Mouse (Mus musculus) urinary bladder, adult 2 months (tissue): ENCODE measurements around the gene Fcamr. TPM values are rescaled to one million over a fixed set of nuclear protein-coding genes. Genes with fewer than 3 reads are reported as not detected.

Experiments used
- DNase-seq: peaks from one replicate; pipeline ENCODE4 v3.0.0; 2022; ENCODE audit warnings: low spot score
- polyA plus RNA-seq: library from polyadenylated mRNA; depleted of rRNA; stranded (reverse); fragments of >200 nt; gene quantifications from 2 replicates; pipeline ENCODE4 v1.2.3, GENCODE M21; 2012; rRNA removed

The Fcamr gene
- polyA plus RNA-seq, 1 experiment, result 8.3 TPM

GRCm38 (mm10) chr1:130854819-130855218, 54.1 kb downstream of the Fcamr start:
- DNase-seq, result no peak

GRCm38 (mm10) chr1:130855723-130856122, 55.0 kb downstream of the Fcamr start:
- DNase-seq, result no peak

GRCm38 (mm10) chr1:130857456-130857855, 56.8 kb downstream of the Fcamr start:
- no peak for DNase-seq

- no peak for DNase-seq
Measured at GRCm38 (mm10) chr1:130864238-130864637, 63.5 kb downstream of the Fcamr start.

Other genes with a start within 250 kb of the Fcamr start
- 0.88 and 1.3 TPM in 2 replicates for gene Zp3r, start 171.3 kb upstream of the Fcamr start, polyA plus RNA-seq
- not detected in 2 replicates for gene C4bp, start 139.3 kb upstream of the Fcamr start, polyA plus RNA-seq
- gene Gm29427, start 85.1 kb upstream of the Fcamr start, polyA plus RNA-seq, result 0.15 and 0.25 TPM in 2 replicates
- gene Yod1, start 83.6 kb upstream of the Fcamr start, polyA plus RNA-seq, result 3.9 and 5.0 TPM in 2 replicates
- 21.9 and 22.9 TPM in 2 replicates for gene Pfkfb2, start 71.6 kb upstream of the Fcamr start, polyA plus RNA-seq
- gene AA986860, start 68.9 kb upstream of the Fcamr start, polyA plus RNA-seq, result 32.6 and 34.6 TPM in 2 replicates
- 5.1 and 5.5 TPM in 2 replicates for gene Pigr, start 25.8 kb downstream of the Fcamr start, polyA plus RNA-seq
- 0.52 and 1.0 TPM in 2 replicates for gene Fcmr, start 64.8 kb downstream of the Fcamr start, polyA plus RNA-seq
- not detected in 2 replicates for gene Il24, start 86.6 kb downstream of the Fcamr start, polyA plus RNA-seq
- not detected in 2 replicates for gene Il20, start 110.5 kb downstream of the Fcamr start, polyA plus RNA-seq
- 0.10 TPM in 1 of 2 replicates, not detected in the other for gene Il19, start 139.2 kb downstream of the Fcamr start, polyA plus RNA-seq
- 0.23 and 0.27 TPM in 2 replicates for gene Il10, start 218.9 kb downstream of the Fcamr start, polyA plus RNA-seq